Mouse (Mus musculus) spleen, postnatal 14 days (tissue): ENCODE results near the gene Tomm40.

Experiments used
- DNase-seq, 2 experiments: peaks; one replicate each; pipeline ENCODE4 v3.0.0; 2021 to 2022; ENCODE audit warnings: low spot score in 2 of 2

Tomm40 gene

DNA sequence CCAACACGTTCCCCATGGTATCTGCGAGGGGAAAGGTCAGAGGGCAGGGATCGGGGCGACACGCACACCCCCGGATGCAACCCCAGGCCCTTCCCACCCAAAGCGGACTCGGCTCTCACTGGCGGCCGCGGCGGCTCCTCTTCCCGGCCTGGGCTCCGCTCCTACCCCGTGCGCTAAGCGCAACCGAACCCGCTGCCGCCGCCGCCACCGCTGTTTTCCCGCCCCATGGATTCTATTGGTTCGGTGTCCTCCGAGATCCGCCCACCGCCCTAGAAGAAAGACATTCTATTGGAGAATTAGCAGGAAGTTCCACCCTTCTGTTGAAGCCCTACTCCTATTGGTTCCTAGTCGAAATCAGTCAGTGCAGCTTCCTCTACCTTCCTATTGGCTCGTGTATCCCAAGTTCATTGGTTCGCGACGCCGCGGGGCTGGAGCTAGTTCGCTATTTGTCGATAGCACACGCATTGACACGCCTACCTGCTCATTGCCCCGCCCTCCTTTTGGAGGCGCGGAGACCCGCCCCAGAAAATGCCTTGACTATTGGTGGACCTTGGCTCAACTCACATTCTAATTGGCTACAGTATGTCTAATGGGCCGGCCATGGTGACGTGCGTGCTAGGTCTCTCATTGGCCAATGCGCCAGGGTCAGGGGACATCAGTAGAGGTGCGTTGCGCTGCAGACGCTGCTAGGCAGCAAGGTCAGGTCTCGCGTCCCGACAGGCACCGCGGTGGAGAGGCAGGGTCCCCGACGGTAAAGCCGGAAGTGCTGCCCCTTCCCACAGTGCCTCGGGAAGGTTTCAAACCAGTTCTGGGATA is at the start of gene Tomm40:
Tomm40 (minus strand) TSS at position 200 of the 816 bp plus-strand sequence.
- peak; percentile 94 to 95 for DNase-seq

DNA sequence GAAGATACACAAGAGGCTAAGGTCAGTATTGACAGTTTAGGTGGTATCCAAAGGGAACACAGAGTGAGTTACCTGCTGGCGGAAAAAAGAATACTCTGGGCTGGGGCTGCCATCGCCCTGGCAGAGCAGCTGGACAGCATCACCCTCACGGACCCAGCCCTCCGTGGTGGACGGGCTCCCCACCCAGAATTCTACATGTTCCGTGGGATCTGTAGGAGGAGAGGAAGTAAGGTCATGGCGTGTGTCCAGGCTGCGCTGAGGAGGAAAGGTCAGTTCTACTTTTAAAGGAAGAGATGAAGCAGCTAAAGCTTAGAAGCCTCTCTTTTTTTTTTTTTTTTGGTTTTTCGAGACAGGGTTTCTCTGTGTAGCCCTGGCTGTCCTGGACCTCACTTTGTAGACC is 49.3 kb upstream of the Tomm40 start:
- no peak for DNase-seq

DNA sequence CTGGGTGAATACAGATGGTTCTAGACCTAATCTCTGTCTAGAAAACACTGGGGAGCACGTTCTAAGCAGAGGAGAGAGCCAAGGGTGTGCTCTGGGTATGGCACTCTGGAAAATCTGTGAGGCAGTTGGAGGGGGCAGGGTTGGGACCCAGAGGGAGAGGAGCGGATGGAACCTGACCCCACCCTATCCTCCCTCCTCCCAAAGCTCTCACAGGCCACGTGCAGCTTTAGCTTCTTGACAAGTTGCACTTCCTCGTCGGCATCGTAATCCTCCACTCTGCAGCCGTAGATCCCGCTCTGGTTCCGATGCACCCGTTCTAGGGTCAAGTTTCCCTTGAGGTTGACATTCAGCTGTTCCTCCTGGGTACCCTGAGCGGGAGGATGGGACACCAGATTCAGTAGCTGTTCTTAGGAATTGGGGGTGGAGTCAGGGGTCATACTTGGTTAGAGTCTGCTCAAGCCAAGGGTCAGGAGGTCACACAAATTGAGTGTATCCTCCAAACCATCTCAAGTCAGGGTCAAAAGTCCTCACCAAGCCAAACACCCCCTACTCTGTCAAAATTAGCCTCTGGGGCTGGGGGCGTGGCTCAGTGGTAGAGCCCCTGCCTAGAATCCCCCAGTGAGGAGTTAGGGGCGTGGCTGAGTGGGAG is 48.7 kb upstream of the Tomm40 start:
- no peak for DNase-seq

DNA sequence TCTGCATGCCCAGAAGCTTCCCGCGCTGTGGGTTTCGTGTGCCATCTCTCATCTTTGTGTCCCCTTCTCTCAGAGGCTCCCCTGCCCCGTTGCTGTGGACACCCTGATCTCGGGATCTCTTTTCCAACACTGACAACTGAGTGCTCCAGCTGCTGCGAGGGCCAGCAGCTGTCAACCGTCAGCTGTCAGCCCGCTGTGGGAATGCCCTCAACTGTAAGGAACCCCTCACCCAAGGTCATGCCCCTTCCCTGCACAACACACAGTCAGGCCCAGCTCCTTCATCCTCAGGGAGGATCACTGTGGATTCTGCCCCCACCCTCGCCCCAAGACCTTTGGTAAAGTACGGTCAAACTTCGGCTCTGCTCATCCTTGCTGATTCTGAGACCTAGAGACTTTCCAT is 47.0 kb upstream of the Tomm40 start:
- no peak for DNase-seq

DNA sequence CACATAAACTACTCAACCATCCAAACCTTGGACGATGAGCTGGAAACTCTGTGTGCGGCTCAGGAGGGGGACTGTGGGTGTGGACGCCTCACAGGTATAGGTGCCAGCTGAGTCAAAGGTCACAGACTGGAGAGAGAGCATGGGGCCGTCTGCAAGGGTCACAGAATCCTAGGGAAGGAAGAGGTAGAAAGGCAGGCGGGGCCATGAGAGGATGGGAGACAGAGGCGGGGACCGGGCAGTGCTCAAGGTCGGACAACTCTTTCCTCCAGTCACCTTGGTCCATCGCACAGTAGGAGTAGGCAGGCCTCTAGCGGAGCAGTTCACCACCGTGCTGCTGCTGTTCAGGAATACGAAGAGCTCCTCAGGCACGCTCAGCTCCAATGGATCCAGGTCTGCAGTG is 44.8 kb upstream of the Tomm40 start:
- no peak for DNase-seq

DNA sequence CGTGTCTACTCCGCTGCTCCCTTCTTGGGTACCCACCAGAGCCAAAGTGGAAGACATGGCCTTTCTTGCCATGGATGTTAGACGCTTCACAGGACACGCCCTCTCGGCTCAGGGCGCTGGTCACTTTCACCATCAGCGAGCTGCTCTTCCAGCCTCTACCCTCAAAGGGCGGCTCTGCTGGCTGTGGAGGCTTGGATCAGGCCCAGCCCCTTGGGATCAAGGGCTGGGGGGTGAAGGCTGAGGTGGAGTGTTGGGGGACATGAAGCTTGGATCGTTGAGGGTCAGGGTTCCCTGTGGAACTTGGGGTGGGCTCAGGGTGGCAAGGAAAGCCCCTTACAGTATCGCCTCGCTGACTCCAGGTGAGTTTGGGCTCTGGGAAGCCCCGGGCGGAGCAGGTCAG is 43.4 kb upstream of the Tomm40 start:
- no peak for DNase-seq

DNA sequence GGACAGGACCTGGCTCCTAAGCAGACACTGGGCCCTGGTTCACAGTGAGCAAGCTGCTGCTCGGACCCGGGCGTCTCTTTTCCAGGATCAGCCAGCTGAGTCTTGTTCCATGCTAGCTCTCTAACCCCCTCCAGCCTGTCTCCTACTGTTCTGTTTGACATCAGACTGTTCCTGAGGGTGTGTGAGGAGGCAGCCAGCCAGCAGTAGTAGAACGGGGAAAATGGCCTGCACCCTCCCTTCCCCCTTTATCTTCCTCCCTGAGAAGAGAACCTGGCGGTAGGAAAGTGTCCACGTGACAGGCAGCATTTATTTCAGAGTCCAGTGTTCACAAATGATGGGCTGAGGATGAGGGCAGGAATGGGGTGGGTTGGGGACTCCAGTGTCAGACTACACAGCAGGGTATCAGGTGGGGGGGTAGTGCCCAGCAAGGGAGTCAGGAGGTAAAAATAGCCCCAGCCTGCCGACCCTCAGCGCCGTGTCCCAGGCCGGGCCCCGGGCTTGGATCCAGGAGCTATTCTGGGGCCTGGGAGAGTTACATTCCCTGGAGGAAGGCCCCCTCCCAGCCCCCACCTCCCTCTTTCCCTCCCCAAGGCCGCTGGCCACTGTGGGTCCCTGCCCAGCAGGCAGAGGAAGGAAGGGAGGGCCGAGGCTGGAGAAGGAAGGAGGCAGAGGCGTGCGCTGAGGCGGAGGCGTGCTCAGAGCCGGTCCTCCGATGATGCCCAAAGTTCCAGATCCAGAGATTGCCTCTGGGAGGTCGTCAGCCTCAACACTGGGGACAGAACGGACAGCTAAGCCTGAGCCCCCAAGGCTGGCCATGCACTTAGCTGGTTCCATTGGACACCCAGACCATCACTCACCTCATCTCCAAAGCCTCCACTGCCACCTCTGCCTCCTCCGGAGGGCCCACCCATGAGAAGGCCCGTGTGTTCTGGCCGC is 40.9 kb upstream of the Tomm40 start:
- DNase-seq = no peak

DNA sequence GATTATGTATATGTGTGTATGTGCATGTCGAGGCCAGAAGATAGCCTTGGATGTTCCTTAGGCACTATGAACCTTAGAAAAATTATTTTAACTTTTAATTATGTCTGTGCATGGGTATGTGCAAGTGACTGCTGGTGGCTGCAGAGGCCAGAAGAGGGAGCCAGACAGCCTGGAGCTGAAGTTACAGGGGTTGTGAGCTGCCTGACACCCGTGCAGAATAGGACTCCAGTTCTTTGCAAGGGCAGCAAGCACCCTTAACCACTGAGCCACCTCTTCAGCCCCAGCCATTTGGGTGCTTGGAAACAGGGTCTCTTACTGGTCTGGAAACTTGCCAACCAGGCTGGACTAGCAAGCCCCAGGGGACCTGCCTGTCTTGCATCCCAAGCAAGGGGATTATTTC is 39.8 kb upstream of the Tomm40 start:
- no peak for DNase-seq

DNA sequence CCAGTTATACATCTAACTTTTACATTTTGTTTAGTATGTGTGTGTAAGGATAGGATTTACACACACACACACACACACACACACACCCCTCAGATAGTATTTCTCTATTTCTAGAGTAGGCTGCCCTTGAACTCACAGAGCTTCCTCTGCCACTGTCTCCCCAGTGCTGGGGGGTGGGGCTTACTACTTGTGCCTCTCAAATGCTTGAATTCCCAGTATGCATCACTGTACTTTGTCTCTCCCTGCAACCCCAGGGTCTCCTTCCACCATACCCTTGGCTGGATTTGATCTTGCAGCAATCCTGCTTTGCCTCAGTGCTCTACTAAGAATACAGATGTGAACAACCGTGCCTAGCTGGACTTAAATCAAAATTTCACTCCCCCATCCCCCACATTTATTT is 38.8 kb upstream of the Tomm40 start:
- no peak for DNase-seq

DNA sequence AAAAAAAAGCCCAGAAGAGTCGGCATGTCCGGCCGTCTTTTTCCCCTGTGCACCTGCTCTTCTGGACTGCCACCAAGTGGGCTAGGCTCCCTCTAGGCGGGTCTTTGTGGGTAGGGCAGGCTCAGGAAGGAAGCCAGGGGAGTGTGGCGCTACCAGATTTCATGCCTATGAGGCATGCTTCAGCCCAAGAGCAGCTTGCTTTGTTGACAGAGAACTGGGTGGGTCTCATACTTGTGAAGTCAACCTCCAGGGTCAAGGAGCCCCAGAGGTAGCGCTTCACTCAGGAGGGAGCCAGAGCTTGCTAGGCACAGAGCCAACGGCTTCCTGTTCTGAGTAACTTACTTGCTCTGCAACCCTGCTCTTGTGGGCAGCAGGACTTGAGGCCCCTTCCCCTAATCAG is 38.3 kb upstream of the Tomm40 start:
- no peak for DNase-seq

DNA sequence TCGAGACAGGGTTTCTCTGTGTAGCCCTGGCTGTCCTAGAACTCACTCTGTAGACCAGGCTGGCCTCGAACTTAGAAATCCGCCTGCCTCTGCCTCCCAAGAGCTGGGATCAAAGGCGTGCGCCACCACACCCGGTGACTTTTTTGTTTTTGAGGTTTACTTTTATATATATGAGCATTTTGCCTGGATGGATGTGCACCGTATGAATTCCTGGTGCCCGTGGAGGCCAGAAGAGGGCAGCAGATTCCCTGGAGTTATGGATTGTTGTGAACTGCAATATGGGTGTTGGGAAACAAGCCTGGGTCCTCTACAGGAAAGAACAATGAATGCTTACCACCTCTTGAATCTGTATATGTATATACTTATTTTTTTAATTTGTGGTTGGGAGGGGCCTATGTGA is 37.4 kb upstream of the Tomm40 start:
- no peak for DNase-seq

DNA sequence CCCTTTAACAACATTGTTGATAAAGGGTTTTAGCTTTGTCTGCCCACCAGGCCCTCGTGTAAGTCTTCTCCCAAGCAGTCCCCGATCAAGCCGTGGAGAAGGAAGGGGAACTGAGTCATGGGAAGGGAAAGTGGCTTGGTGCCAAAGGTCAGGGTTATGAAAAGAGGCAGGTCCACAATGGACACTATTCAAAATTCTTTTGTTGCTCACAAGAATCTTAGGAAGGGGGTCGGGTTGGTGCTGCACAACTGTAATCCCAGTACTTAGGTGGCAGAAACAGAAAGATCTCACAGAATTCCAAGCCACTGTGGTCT is 35.8 kb upstream of the Tomm40 start:
- DNase-seq = no peak

DNA sequence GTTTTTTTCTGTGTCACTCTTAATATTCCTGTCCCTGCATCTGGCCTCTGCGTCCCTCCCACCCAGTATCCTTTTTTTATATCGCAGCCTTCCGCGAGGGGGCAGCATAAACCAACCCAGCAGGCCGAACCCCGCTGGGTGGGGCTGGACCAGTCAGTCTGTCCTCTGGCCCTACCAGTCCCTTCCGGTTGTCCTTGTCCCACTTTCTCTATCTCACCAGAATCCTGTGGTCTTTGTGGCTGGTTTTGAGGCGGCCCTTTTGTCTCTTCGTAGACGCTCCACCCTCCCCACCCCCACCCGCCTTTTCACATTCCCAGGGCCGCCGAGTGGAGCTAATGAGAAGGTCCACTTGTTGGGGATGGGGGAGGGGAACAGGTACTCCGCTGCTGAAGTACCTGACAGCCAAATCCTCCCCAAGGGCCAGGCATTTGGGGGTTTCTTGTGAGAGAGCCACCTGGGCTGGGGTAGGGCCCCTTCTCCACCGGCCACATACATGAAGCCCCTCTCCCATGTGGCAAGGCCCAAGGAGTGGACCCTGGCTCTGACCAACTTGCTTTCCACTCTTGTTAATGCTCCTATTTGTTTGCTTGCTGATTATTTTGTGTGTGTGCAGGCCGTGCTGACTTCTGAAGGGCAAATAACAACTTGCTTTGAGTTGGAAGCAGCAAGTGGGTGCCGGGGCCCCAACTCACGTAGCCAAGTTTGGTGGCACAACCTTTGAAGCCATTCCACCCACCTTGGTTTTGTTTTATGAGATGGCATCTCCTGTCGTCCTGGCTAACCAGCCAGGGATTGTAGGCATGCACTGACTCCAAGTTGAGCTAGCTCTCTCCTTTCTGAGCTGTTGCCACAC is 35.2 kb upstream of the Tomm40 start, which contains the start of gene Nectin2:
Nectin2 (minus strand) TSS at position 267 of the 853 bp plus-strand sequence.
- DNase-seq = peak; percentile 44 to 66

DNA sequence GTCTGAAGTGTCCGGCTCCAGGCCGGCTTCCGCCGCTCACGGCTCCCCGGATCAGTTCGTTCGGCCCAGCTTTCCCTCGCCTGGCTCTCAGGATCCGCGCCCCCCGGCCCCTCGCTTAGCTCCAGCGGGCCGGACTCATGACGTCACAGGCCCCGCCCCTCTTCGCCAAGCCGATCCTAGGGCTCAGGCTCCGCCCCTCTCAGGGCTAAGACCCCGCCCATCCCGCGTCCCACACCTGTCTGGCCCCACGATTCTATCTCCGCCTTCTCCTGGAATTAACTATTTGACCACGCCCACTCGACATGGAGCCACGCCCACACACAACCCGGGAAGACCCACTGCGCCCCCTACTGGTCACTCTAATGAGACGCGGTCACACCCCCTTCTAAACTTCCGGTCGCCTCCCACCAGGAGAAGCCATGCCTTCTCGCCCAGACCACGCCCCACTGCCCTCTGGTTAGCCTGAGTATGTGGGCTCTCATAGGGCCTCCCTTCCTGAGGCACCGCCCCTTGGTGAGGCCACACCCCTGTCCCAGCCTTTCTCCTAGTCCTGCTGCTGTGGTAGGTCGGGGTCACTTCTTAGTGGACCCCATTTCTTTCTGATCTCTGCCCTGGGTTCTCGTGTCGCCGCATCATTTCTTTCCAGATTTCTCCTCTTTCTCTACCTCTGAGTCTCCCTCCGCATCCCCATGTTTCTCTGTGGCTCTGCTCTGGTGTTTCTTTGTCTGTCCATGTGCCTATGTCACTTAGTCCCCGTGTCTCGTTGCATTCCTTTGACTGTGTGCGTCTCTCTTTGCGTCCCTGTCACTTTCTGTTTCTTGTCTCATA is 34.4 kb upstream of the Tomm40 start:
- DNase-seq = peak; percentile 54 to 65

DNA sequence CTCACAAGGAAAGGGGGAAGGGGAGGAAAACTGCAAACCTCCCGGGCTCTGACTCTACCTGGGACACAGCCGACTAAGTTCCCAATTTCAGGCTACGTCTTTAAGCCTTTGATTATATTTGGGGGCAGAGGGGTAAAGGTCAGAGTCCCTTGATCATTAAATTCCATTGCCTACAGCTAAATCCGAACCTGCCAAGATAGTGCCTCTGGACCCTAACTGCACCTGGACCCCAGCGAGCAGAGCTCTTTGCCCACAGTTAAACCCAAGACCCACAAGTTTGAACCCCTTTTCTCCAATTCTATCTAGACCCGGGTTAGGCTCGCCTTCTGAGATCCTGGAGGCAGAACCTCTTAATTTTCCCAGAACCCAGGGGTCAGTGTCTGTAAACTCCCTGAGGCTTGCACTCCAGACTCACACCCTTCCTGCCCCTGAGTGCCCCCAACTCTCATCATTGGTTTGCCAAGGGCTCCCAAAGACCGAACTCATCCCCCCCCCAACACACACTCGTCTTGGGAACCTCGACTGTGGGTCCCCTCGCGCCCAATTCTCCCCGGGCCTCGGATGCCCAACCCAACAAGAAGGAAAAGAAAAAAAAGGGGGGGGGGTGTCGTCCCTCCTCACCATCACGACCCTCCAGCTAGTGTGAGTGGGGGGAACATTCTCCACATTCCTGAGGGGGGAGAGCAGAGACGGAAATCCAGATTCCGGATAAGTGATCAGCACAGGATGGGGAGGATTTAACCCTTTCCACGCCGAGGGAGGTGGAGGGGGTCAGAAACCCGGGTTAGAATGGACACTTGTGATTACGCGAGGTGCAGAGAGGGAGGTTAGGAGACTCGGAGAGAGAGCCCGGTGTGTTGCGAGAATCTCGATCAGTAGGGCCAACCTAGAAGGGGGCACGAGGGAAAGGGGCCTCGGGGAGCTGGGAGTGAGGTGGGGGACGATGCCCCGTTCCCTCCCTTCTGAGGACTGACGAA is 33.3 kb upstream of the Tomm40 start:
- no peak for DNase-seq

DNA sequence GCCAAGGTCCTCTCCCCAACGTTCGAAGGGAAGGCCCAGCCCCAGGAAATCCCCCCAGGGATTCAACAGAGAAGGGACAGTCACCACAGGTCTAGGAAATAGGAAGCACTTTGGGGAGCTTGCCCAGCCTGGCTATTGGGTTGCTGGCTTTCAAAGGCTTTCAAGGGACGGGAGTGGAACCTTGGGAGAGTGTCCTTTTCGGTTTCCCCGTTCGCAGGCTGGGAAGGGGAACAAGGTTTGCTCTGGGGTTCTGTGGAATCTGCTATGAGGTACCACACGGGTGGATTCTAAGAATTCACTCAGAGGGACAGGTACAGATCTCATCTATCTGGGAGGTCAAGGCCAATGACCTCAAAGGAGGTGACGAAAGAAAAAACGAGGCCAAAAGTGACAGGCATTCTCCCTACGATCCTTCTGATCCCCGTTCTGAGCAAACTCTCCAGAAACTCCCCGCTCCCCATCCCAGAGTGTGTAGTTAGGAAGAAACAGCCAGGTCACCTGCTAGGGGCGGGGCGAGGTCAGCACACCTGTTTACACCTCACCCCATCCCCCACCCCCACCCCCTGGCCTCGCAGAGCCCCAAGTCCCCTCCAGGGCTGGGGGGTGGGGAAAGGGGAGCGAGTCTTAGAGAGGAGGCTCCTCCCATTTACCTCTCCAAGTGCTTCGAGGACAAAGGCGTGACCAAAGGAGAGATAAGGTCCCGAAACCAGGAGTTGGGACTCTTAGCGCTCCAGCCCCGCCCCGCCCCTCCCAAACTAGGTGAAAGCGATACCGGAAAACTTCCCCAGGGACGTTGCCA is 32.4 kb upstream of the Tomm40 start:
- no peak for DNase-seq

DNA sequence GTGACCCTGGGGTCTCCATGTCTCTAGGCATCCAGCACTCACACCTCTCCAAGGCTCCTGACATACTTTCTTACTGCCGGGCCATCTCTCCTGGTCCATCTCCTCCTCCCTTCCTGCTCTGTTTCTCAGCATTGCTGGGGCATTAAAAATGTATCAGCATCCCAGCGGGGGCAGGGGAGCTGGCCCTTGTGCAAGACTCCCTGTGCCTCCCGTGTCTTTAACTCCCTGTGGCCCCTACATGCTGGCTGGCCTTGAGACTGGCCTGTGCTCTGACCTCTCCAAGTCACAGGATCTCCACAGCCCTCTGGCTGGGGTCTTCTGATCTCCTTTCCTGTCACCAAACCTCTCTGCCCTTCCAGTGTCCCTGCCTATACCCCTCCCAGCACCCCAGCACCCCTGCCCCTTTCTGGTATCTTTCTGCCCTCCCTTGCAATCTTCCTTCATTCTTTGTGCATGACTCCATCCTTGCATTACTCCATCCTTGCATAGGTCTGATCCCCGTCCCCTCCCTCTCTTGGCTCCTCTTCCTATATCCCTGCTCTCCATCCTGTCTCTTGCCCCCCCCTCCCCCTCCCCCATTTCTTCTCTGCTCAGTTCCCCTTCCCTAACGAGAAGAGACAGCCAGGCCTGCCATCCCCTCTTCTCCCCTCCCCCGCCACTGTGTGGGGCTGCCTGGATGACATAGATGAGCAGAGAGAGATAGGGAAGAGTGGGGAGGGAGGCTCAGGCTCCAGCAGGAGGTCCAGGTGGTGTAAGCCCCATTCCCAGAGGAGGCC is 31.4 kb upstream of the Tomm40 start:
- no peak for DNase-seq

DNA sequence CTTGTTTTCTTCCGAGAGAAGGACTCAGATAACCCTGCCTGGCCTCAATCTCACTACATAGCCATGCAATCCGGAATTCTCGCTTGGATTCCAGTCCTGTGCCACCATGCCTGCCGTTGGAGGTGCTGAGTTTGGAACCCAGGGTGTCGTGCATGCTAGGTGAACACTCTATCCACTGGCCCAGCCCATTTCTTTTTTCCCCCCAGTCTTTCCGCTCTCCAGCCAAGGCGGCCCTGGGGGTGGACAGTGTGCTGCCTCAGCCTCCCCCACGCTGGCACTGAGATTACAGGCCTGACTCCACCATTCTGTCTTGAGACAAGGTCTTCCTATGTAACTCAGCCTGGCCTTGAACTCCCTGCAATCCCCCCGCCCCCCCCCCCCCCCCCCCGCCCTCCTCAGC is 30.7 kb upstream of the Tomm40 start:
- DNase-seq = no peak
